Mouse (Mus musculus) embryonic facial prominence, embryonic 11.5 days (tissue): ENCODE results near the gene Iqcf5. TPM values are rescaled to one million over a fixed set of nuclear protein-coding genes. Genes with fewer than 3 reads are reported as not detected.

Experiments used
- ATAC-seq: fragments of 200-750 bp; cut with Nextera tagmentation; replicated peaks from 2 replicates; pipeline ENCODE4 v1.8.0; 2017; ENCODE audit warnings: low read depth; ENCODE audit not compliant: insufficient number of reproducible peaks, low FRiP score, low TSS enrichment
- DNase-seq: peaks from one replicate; pipeline ENCODE4 v3.0.0-alpha.2; 2015; ENCODE audit warnings: low spot score
- H3K27ac ChIP-seq: fragments of 300-500 bp; sonication (generic); replicated peaks from 2 replicates; pipeline ENCODE4 v1.5.1; 2014; ENCODE audit warnings: mild to moderate bottlenecking, low read depth, low read length, control low read depth
- H3K27me3 ChIP-seq: fragments of 300-500 bp; sonication (generic); 2 replicates; pipeline ENCODE4 v1.6.1; 2014; ENCODE audit warnings: mild to moderate bottlenecking, low read length, moderate library complexity, mixed read lengths; ENCODE audit not compliant: control insufficient read depth, insufficient read depth
- H3K36me3 ChIP-seq: fragments of 300-500 bp; sonication (generic); replicated peaks from 2 replicates; pipeline ENCODE4 v1.6.1; 2014; ENCODE audit warnings: low read depth, mild to moderate bottlenecking, low read length, moderate library complexity, mixed read lengths; ENCODE audit not compliant: control insufficient read depth, insufficient read depth
- H3K4me1 ChIP-seq: fragments of 300-500 bp; sonication (generic); 2 replicates; pipeline ENCODE4 v1.6.1; 2014; ENCODE audit warnings: low read length, mixed read lengths; ENCODE audit not compliant: control insufficient read depth, insufficient read depth
- H3K4me2 ChIP-seq: fragments of 300-500 bp; sonication (generic); 2 replicates; pipeline ENCODE4 v1.6.1; 2014; ENCODE audit warnings: low read depth, mild to moderate bottlenecking, control low read depth, low read length, moderate library complexity
- H3K4me3 ChIP-seq: fragments of 300-500 bp; sonication (generic); 2 replicates; pipeline ENCODE4 v1.5.1; 2014; ENCODE audit warnings: low read depth, low read length, control low read depth
- H3K9ac ChIP-seq: fragments of 300-500 bp; sonication (generic); replicated peaks from 2 replicates; pipeline ENCODE4 v1.6.1; 2014; ENCODE audit warnings: mild to moderate bottlenecking, control low read depth, low read length
- H3K9me3 ChIP-seq: fragments of 300-500 bp; sonication (generic); replicated peaks from 2 replicates; pipeline ENCODE4 v1.6.1; 2016; ENCODE audit warnings: mild to moderate bottlenecking, low read length, inconsistent platforms, mixed read lengths; ENCODE audit not compliant: control insufficient read depth
- WGBS: fragments of 180-500 bp; shearing (Covaris S2); extraction: QIAGEN DNeasy Blood & Tissue Kit; methylation state at CpG from one replicate; pipeline ENCODE4 v1.1.7; 2014; 5-methylcytosine and 5-hydroxymethylcytosine counted together
- polyA plus RNA-seq: library from polyadenylated mRNA; unstranded; fragments of >200 nt; fragmentation: Nextera tagmentation; extraction: Ambion mirVana; gene quantifications from 2 replicates; pipeline ENCODE4 v1.2.1, GENCODE M21; 2014

Gene Iqcf5
- polyA plus RNA-seq, 1 experiment from 2014 or later = not detected

- Histone ChIP-seq H3K27ac (peak overlapping the region; percentile 47), H3K4me3 (no peak overlapping the region; the same call in 1 of the 2 replicates), H3K36me3 (no peaks in the 10 kb centered on the region; the same call in 1 of the 2 replicates), H3K9me3 (no peaks in the 10 kb centered on the region), H3K4me2 (peak overlapping the region; percentile 27), H3K4me1 (peaks cover 10% of the 10 kb centered on the region), H3K9ac (peak overlapping the region; percentile 47), H3K27me3 (no peaks in the 10 kb centered on the region)
- peak; percentile 46 for ATAC-seq
- peak; percentile 60 for DNase-seq
- 31% methylated on average over 16 of the region's 16 CpGs for WGBS
Measured at GRCm38 (mm10) chr9:106476002-106476923, 38.1 kb upstream of the Iqcf5 start.

GRCm38 (mm10) chr9:106476924-106477484 is 37.4 kb upstream of the Iqcf5 start, which contains the start of gene Parp3:
Parp3 (minus strand) TSS chr9:106476949.
- no peaks in the 10 kb centered on the region; the same call in 1 of the 2 replicates for H3K36me3 ChIP-seq
- no peaks in the 10 kb centered on the region for H3K9me3 ChIP-seq
- H3K27ac ChIP-seq = peak within 1 kb of the TSS; percentile 47
- H3K4me3 ChIP-seq = peak within 1 kb of the TSS; percentile 66
- H3K9ac ChIP-seq = peak within 1 kb of the TSS; percentile 70
- peak; percentile 100 for DNase-seq
- H3K27me3 ChIP-seq = no peaks in the 10 kb centered on the region
- peak; percentile 98 for ATAC-seq
- peak within 1 kb of the TSS; percentile 83 for H3K4me2 ChIP-seq
- peaks cover 10% of the 10 kb centered on the region for H3K4me1 ChIP-seq
- under 1% methylated on average over 41 of the region's 41 CpGs for WGBS

GRCm38 (mm10) chr9:106477649-106478048 is 36.7 kb upstream of the Iqcf5 start:
- H3K27me3 ChIP-seq = no peaks in the 10 kb centered on the region
- H3K9ac ChIP-seq = peak overlapping the region; percentile 70
- H3K4me1 ChIP-seq = peaks cover 10% of the 10 kb centered on the region
- ATAC-seq (no peak), DNase-seq (no peak)
- WGBS = 3% methylated on average over 16 of the region's 16 CpGs
- H3K4me2 ChIP-seq = peak overlapping the region; percentile 83
- H3K36me3 ChIP-seq = no peaks in the 10 kb centered on the region; the same call in 1 of the 2 replicates
- peak overlapping the region; percentile 66 for H3K4me3 ChIP-seq
- no peak overlapping the region for H3K27ac ChIP-seq
- no peaks in the 10 kb centered on the region for H3K9me3 ChIP-seq

- 84% methylated on average over 9 of the region's 9 CpGs for WGBS
- H3K27me3 ChIP-seq = no peaks in the 10 kb centered on the region
- DNase-seq = no peak
- H3K36me3 ChIP-seq = no peaks in the 10 kb centered on the region; the same call in 1 of the 2 replicates
- H3K9ac ChIP-seq = peak overlapping the region; percentile 70; the same call in 1 of the 2 replicates
- H3K4me2 ChIP-seq = peak overlapping the region; percentile 83
- H3K4me3 ChIP-seq = peak overlapping the region; percentile 66
- H3K9me3 ChIP-seq = no peaks in the 10 kb centered on the region
- peaks cover 10% of the 10 kb centered on the region for H3K4me1 ChIP-seq
- no peak for ATAC-seq
- H3K27ac ChIP-seq = no peak overlapping the region
Measured at GRCm38 (mm10) chr9:106478101-106478500, 36.3 kb upstream of the Iqcf5 start.

GRCm38 (mm10) chr9:106480541-106480940 is 33.8 kb upstream of the Iqcf5 start:
- no peak for DNase-seq
- Histone ChIP-seq H3K27me3 (no peaks in the 10 kb centered on the region), H3K4me2 (no peak overlapping the region), H3K36me3 (peaks cover 6% of the 10 kb centered on the region), H3K4me1 (peaks cover 5% of the 10 kb centered on the region), H3K4me3 (no peak overlapping the region), H3K27ac (no peak overlapping the region), H3K9ac (no peak overlapping the region), H3K9me3 (no peaks in the 10 kb centered on the region)
- no peak for ATAC-seq
- WGBS = 96% methylated on average over 7 of the region's 7 CpGs

GRCm38 (mm10) chr9:106481075-106481474 is 33.3 kb upstream of the Iqcf5 start:
- no peak overlapping the region for H3K9ac ChIP-seq
- H3K4me2 ChIP-seq = no peak overlapping the region
- DNase-seq (no peak), ATAC-seq (no peak)
- no peaks in the 10 kb centered on the region for H3K27me3 ChIP-seq
- H3K9me3 ChIP-seq = no peaks in the 10 kb centered on the region
- H3K4me1 ChIP-seq = peaks cover 5% of the 10 kb centered on the region; the same call in 1 of the 2 replicates
- H3K27ac ChIP-seq = no peak overlapping the region
- 98% methylated on average over 15 of the region's 15 CpGs for WGBS
- H3K36me3 ChIP-seq = peaks cover 6% of the 10 kb centered on the region
- no peak overlapping the region for H3K4me3 ChIP-seq

GRCm38 (mm10) chr9:106481676-106482075 is 32.7 kb upstream of the Iqcf5 start:
- Histone ChIP-seq H3K9me3 (no peaks in the 10 kb centered on the region), H3K36me3 (peaks cover 6% of the 10 kb centered on the region), H3K27ac (no peak overlapping the region), H3K4me2 (no peak overlapping the region), H3K4me3 (no peak overlapping the region), H3K9ac (no peak overlapping the region), H3K27me3 (no peaks in the 10 kb centered on the region), H3K4me1 (no peaks in the 10 kb centered on the region)
- DNase-seq = no peak
- WGBS = 93% methylated on average over 13 of the region's 13 CpGs
- ATAC-seq = no peak
